Mouse (Mus musculus) testis, adult 2 months (tissue): ENCODE measurements around the gene Snai3.

Experiments
- CTCF ChIP-seq: fragments of 200-500 bp; IDR thresholded peaks from 2 replicates; pipeline ENCODE4 v1.5.1; 2012; ENCODE audit warnings: low read depth, mild to moderate bottlenecking, inconsistent platforms, low read length, moderate library complexity; ENCODE audit not compliant: control insufficient read depth, insufficient read depth, insufficient replicate concordance
- POLR2A ChIP-seq: fragments of 200-500 bp; IDR thresholded peaks from 2 replicates; pipeline ENCODE4 v1.6.1; 2012; ENCODE audit warnings: low read depth, mild to moderate bottlenecking, inconsistent platforms, low read length, moderate library complexity; ENCODE audit not compliant: control insufficient read depth

DNA sequence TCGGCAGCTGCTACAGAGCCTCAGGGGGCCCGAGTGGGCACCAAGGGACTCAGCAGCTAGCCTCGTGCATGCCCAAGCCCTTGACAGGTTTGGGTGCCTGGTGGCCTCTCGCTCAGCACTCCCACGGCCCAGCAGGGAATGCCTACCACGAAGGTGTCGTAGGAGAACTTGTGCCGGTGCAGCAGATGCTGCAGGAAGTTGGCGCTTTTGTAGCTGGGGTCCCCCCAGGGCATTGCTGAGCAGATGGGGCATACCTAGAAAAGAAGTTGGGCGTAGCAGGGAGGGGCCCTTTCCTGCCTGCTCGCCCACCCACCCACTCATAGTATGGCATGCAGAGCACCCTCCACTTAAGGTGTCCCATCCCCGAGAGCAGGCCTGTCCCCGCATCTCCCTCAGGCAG, 7.3 kb upstream of the Snai3 start:
- TF ChIP-seq CTCF: no peak
- TF ChIP-seq POLR2A: no peak
